Comparison of ENCODE assay signal across 29 mouse cellular contexts in the genomic region with DNA sequence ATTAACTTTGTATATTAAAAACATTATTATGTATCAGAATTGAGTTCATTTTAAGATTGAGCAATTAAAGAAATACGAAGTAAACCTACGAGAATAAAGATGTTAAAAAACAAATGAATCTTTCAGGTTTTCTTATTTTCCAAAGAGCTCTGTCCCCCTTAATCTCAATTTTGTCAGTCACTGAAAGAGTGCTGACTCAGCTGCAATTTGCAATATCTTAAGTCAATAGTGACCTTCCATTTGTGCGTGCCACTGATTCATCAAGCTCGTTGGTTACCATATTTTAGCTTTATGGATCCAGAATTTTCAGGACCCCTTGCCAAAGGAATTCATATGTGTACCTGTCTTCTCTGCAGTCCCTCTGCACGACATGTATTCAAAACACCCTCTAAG.
"Had no signal": no experiment of that assay in that cellular context is flagged by ENCODE, and none has a peak within 500 bp of the region (broad histone marks: within the 10 kb centered on the region; RNA-seq: fewer than 3 reads in every experiment).

No protein-coding gene starts in this region.

- DNase-seq: heart, postnatal 10 days; heart, postnatal 14 days; heart, postnatal 36 days; heart, postnatal 4 days; kidney, adult 11 months; kidney, adult 18-20 months; kidney, adult 2 months; kidney, adult 8-10 months; kidney, adult 9 months; kidney, postnatal 10 days; kidney, postnatal 14 days; kidney, postnatal 25 days; kidney, postnatal 36 days; kidney, postnatal 4 days; layer of hippocampus, adult 9-11 months; layer of hippocampus, postnatal 36 days had no signal

- H3K9ac ChIP-seq: heart, embryonic 13.5 days; heart, embryonic 15.5 days; hindbrain, embryonic 12.5 days; hindbrain, embryonic 13.5 days; hindbrain, embryonic 14.5 days; hindbrain, embryonic 15.5 days; intestine, embryonic 15.5 days; kidney, embryonic 15.5 days had no signal

- H3K27ac ChIP-seq: heart, embryonic 13.5 days; heart, embryonic 15.5 days; hindbrain, embryonic 10.5 days; hindbrain, embryonic 12.5 days; hindbrain, embryonic 13.5 days; hindbrain, embryonic 14.5 days; hindbrain, embryonic 15.5 days; hindbrain, postnatal 0 days; intestine, embryonic 15.5 days; kidney, embryonic 15.5 days; kidney, postnatal 0 days; layer of hippocampus, adult 2 months; left cerebral cortex, adult 2 months had no signal

- H3K36me3 ChIP-seq: heart, embryonic 13.5 days; heart, embryonic 15.5 days; hindbrain, embryonic 10.5 days; hindbrain, embryonic 12.5 days; hindbrain, embryonic 13.5 days; hindbrain, embryonic 15.5 days; intestine, embryonic 15.5 days; kidney, embryonic 15.5 days had no signal

- H3K9me3 ChIP-seq: heart, embryonic 13.5 days; heart, embryonic 15.5 days; hindbrain, embryonic 10.5 days; hindbrain, embryonic 12.5 days; hindbrain, embryonic 13.5 days; hindbrain, embryonic 15.5 days; intestine, embryonic 15.5 days; kidney, embryonic 15.5 days had no signal

- H3K4me3 ChIP-seq: heart, embryonic 13.5 days; heart, embryonic 15.5 days; hindbrain, embryonic 10.5 days; hindbrain, embryonic 12.5 days; hindbrain, embryonic 13.5 days; hindbrain, embryonic 15.5 days; intestine, embryonic 15.5 days; kidney, embryonic 15.5 days; layer of hippocampus, adult 2 months; left cerebral cortex, adult 2 months had no signal

- H3K4me1 ChIP-seq: heart, embryonic 15.5 days; hindbrain, embryonic 10.5 days; hindbrain, embryonic 12.5 days; hindbrain, embryonic 13.5 days; hindbrain, embryonic 15.5 days; intestine, embryonic 15.5 days; kidney, embryonic 15.5 days had no signal

- H3K4me2 ChIP-seq: heart, embryonic 13.5 days; heart, embryonic 15.5 days; hindbrain, embryonic 12.5 days; hindbrain, embryonic 13.5 days; hindbrain, embryonic 14.5 days; hindbrain, embryonic 15.5 days; intestine, embryonic 15.5 days; kidney, embryonic 15.5 days had no signal

- H3K27me3 ChIP-seq: heart, embryonic 13.5 days; heart, embryonic 15.5 days; hindbrain, embryonic 12.5 days; hindbrain, embryonic 13.5 days; hindbrain, embryonic 15.5 days; intestine, embryonic 15.5 days; kidney, embryonic 15.5 days had no signal
